Comparison of ENCODE assay signal across 8 mouse cellular contexts in the genomic region with DNA sequence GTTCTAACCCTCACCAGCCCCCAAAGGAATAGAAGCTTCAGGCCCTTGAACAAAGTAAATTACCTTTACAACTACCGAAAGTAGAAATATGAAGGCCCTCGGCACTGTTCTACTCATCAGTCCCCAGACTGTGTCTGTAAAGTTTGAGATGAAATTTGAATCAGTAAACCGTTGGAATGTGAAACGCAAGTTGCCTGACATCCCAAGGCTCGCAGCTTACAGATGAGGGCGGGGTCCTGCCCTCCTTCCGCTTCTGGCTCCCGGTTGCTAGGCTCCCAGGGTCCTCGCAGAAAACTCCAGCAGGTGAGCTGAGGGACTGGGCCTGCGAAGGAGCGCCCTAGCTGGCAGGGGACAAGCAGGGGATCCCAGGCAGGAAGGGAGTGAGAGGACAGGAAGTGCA. TPM values are rescaled to one million over a fixed set of nuclear protein-coding genes. Genes with fewer than 3 reads are reported as not detected.
DNase-seq lines count a peak whose midpoint lies in the region.

A gene (plus strand): TSS at position 270 of the 400 bp plus-strand sequence.

- peak; percentile 4 for DNase-seq in left cerebral cortex, postnatal 4 days
- DNase-seq in left cerebral cortex, postnatal 25 days (ENCODE audit: low spot score in 2 of 2), result no peak
- peak; percentile 41 for DNase-seq in cerebellum, postnatal 25 days
- peak; percentile 3 to 5 for DNase-seq in heart, adult 9 months (ENCODE audit: low spot score in 2 of 2)
- peak; percentile 24 for DNase-seq in kidney, postnatal 14 days
- peak; percentile 40 for DNase-seq in thymus, postnatal 4 days
- DNase-seq in left cerebral cortex, adult 8-10 months (ENCODE audit: low spot score in 2 of 2), result no peak

- peaks cover 11% of the 10 kb centered on the region for H3K4me1 ChIP-seq in megakaryocyte, embryonic 14.5 days

- no peaks in the 10 kb centered on the region for H3K9me3 ChIP-seq in megakaryocyte, embryonic 14.5 days

- intact Hi-C loops in left cerebral cortex, postnatal 4 days (cut with DNase I), result no loop called here
- intact Hi-C loops in left cerebral cortex, postnatal 25 days (cut with DNase I), result loop anchor here (5.0 kb wide), 1 partner anchor 60 kb away; no protein-coding TSS in a partner anchor

- peaks cover 50% of the 10 kb centered on the region for H3K36me3 ChIP-seq in megakaryocyte, embryonic 14.5 days (replicated peaks; ENCODE audit: low read length)

- H3K27me3 ChIP-seq in megakaryocyte, embryonic 14.5 days (replicated peaks), result peaks cover 9% of the 10 kb centered on the region

- H3K4me3 ChIP-seq in megakaryocyte, embryonic 14.5 days (replicated peaks), result peak within 1 kb of the TSS; percentile 82

RNA-seq across cellular contexts. Expression of the gene that starts here (rescaled TPM):
- under 1 TPM; 0.36 to 0.66 TPM for total RNA-seq in left cerebral cortex, postnatal 4 days (2021)
- under 1 TPM; 0.25 to 0.60 TPM for total RNA-seq in left cerebral cortex, postnatal 25 days (2021)
- polyA plus RNA-seq in megakaryocyte, embryonic 14.5 days (2012; ENCODE audit: insufficient read depth, low replicate concordance), result not detected in 2 replicates
- total RNA-seq in left cerebral cortex, adult 8-10 months (2022), result 1 to 10 TPM in 3 of 4 experiments, under 1 TPM in 1; 0.75 to 1.5 (median 1.2) TPM

Comparison
In these comparisons a context has a peak if more than half of its experiments do, and no peak if none do; other contexts are left out.
1. Peak in DNase-seq in left cerebral cortex, postnatal 4 days; RNA of the gene not detected or under 1 TPM.
2. DNase-seq: peak in cerebellum, postnatal 25 days (2 of 2), heart, adult 9 months (2 of 2), kidney, postnatal 14 days (single experiment) and thymus, postnatal 4 days (single experiment); none in left cerebral cortex, postnatal 25 days (0 of 2) and left cerebral cortex, adult 8-10 months (0 of 2).